Mouse (Mus musculus) left cerebral cortex, adult 8-10 months (tissue): Measurements from ENCODE around the gene Lrp10. TPM values are rescaled to one million over a fixed set of nuclear protein-coding genes. Genes with fewer than 3 reads are reported as not detected.
A peak's percentile ranks its signal among the peaks of the same experiment; 100 is the strongest.

ENCODE experiments used
- DNase-seq, 2 experiments: peaks; one replicate each; pipeline ENCODE4 v3.0.0; 2022; ENCODE audit warnings: low spot score in 2 of 2
- total RNA-seq, 4 experiments: library from RNA; stranded (reverse); gene quantifications; 2 replicates each; pipeline ENCODE4 v1.2.4; 2022

Gene Lrp10
- total RNA-seq: 10 to 100 TPM; 24.1 to 27.4 (median 25.8) TPM

DNA sequence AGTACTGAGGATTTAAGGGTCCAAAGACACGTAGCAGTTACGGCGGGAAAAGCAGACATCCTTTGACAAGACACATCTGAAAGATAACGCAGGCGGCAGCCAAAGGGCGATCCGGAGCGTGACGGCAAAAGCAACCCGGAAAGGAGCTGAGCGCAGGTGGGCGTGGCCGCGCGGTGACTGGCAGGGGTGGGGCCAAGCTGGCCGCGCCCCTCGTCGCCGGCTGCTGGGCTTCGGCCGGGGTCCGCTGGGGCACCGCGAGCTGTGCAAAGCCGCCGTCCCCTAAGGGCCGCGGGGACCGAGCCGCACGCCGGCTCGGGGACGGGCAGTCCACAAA is at the start of gene Lrp10:
TSS of gene Lrp10 (plus strand) at position 179 of the 334 bp plus-strand sequence.
- peak; percentile 68 to 70 for DNase-seq

GRCm38 (mm10) chr14:54415241-54416020 is 48.5 kb upstream of the Lrp10 start:
- no peak for DNase-seq

DNA sequence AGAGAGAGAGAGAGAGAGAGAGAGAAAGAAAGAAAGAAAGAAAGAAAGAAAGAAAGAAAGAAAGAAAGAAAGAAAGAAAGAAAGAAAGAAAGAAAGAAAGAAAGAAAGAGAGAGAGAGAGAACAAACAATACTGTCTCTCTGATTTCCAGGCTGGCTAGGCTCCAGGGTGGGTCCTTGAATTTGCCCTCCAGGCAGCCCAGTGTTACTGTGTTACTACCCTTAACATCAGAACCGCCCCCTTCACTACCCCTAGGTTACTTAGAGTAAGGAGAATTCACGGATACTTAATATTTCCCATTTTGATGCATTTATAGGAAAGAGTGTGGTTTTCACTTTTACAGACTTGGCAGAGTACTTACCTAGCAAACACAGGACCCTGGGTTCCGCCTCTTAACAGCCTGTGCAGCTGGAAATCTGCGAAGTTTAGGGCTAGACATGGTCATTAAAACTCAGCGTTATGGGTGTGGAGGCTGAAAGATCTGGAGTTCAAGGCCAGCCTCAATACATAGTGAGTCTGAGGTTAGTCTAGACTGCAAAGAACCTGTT is 47.6 kb upstream of the Lrp10 start:
- no peak for DNase-seq

DNA sequence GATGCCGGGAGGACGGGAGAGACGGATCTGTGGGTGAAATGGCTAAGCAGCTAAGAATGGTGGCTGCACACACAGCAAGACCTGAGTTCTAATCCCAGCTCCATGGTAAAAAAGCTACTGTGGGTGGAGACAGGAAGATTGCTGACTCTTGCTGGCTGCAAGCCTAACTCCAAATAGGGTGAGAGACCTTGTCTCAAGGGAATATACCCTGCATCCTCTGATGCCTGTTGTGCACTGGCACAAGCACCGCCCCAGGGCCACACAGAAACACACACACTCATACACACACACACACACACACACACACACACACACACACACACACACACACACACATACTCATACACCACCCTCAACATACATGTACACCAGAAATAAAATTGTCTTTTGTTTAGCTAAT is 47.1 kb upstream of the Lrp10 start:
- no peak for DNase-seq

DNA sequence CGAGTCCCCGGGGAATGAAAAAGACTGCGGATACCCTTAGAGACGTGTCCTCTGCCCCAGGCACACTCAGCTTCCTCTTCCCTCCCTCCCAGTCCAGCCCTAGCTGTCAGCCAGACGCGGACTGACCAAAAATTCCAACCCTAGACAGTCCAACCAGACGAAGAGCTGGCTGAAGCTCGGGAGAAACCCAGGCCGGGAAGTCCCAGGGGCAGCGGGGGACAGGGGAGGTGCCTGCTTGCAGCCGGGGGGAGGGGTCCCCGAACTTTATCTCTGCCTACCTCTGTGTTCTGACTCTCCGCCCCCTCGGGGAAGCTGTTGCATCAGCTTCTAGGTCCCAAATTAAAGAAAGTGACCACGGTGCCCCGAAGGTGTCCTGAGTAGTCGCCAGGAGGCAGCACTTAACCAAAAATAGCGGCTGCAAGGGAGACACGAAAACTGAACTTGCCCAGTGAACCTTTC is 46.3 kb upstream of the Lrp10 start, which contains the start of gene Slc7a7:
TSS of gene Slc7a7 (minus strand) at position 158 of the 459 bp plus-strand sequence.
- no peak for DNase-seq

- DNase-seq: no peak
Measured at GRCm38 (mm10) chr14:54421014-54421413, 42.9 kb upstream of the Lrp10 start.

- DNase-seq: no peak
Measured at GRCm38 (mm10) chr14:54423406-54423805, 40.5 kb upstream of the Lrp10 start.

DNA sequence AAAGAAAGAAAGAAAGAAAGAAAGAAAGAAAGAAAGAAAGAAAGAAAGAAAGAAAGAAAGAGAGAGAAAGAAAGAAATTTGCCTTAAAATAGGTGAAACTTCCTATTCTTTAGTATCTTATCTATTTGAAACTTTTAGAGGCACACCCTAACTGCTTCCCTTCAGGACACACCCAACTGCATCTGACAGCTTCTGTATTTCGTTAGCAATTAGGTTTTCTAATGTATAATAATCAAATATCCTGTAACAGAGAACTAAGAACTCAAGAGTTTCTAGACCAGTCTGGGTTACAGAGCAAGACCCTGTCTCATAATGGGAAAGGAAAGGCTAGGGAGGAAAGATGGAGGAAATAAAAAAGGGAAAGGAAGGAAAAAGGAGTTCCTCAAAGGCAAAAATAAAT is 39.3 kb upstream of the Lrp10 start:
- no peak for DNase-seq

- no peak for DNase-seq
Measured at GRCm38 (mm10) chr14:54425540-54425939, 38.4 kb upstream of the Lrp10 start.

DNA sequence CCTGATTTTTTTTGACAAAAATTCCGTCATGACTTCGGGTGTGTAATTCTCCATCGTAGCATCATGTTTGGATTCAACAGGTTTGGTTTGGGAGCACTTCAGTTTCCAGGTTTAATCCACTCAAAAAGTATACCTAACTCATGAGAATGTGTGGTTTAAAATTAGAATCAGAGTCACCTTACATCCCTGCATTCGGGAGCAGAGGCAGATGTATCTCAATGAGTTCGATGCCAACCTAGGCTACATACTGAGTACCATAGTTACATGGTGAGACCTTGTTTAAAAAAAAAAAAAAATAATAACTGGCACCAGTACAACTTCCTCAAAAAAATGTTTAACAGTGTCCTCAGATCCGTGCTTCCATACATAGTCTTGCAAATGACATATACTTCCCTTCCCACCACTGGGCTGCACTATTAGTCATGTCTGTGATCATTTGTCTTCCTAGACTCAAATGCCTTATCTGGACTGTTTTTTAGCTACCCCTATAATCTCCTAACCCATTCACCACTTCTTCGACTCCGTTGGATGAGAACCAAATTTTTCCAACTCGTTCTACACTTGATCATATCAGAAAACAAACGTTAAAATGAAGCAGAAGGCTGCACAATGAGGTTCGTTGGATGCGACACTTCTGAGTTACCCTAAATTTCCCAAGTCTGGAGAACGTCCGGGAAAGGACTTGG is 37.8 kb upstream of the Lrp10 start:
- DNase-seq: no peak

- peak; percentile 86 to 88 for DNase-seq
Measured at GRCm38 (mm10) chr14:54426689-54427398, 37.1 kb upstream of the Lrp10 start, which contains the start of gene Mrpl52. TSS of gene Mrpl52 (plus strand) at chr14:54426909.

DNA sequence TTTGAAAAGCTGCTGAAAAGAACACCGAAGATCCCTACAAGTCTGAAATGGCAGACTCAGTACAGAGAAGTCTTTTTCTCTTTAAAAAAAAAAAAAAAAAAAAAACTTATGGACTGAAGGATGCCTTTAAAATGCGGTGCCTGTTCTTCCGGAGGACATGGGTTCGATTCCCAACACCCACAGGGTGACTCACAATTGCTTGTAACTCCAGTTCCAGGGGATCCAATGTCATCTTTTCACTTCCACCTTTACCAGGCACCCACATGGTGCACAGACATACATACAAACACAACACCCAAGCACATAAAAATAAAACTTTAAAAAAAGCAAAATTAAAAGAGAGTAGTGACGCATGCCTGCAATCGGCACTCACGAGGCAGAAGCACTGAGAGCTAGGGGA is 36.2 kb upstream of the Lrp10 start:
- no peak for DNase-seq

DNA sequence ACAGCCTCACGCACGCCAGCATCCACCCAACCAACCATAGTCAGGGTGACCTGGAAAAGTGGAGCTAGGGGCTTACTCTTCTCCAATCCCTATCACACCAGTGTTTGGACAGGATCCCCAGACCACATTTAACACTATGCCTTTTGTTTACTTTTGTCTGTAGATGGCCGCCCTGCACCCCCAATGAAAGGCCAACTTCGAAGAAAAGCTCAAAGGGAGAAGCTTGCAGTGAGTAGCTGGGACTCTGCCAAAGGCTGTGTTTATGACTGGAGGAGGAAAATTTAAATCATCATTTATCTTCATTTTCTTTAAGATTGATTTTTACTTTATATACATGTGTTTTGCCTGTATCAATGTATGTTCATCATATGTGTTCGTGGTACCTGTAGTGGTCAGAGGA is 35.5 kb upstream of the Lrp10 start:
- DNase-seq: no peak

- DNase-seq: no peak
Measured at GRCm38 (mm10) chr14:54429332-54430093, 34.4 kb upstream of the Lrp10 start.

GRCm38 (mm10) chr14:54430406-54431145 is 33.4 kb upstream of the Lrp10 start:
- DNase-seq: no peak

DNA sequence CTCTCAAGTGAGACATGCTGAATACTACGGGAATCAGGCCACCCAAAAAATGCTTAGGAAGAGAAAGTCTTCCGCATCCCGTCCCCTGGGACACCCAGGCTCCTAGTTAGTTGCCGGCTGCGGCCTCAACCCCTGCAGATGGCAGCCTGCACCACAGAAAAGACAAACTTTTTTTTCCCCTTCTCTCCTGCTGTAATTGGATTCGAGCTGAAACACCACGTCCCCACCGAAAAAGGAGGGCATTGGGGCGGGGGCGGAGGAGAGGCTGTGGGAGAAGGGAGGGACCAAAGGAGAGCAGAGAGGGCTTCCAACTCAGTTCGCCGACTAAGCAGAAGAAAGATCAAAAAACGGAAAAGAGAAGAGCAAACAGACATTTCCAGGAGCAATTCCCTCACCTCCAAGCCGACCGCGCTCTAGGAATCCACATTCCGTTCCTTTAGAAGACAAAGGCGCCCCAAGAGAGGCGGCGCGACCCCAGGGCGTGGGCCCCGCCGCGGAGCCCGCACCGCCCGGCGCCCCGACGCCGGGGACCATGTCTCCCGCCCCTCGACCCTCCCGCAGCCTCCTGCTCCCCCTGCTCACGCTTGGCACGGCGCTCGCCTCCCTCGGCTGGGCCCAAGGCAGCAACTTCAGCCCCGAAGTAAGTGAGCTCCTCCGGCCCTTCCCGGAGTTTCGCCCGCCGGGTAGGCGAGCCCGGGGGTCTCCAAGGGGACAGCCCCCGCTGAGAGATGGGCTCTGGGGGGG is 32.4 kb upstream of the Lrp10 start, which contains the start of gene Mmp14:
TSS of gene Mmp14 (plus strand) at position 279 of the 744 bp plus-strand sequence.
- peak in 1 of 2 experiments; percentile 37 for DNase-seq

GRCm38 (mm10) chr14:54432078-54432836 is 31.7 kb upstream of the Lrp10 start:
- no peak for DNase-seq
